Mouse (Mus musculus) bone marrow, adult 2 months (tissue): ENCODE results near the gene Catsperg2. TPM values are rescaled to one million over a fixed set of nuclear protein-coding genes. Genes with fewer than 3 reads are reported as not detected.
"Not testable (repeated sequence)": the region's sequence is repeated elsewhere in the genome, so short reads cannot be mapped to it uniquely, and the experiment has no call there.

ENCODE experiments used
- H3K27ac ChIP-seq: fragments of 200-500 bp; 2 replicates; pipeline ENCODE4 v1.5.1; 2012; ENCODE audit warnings: low read depth, mild to moderate bottlenecking, control low read depth, inconsistent platforms, low read length; ENCODE audit not compliant: control insufficient read depth, poor library complexity, insufficient read depth
- H3K4me1 ChIP-seq: fragments of 200-500 bp; 2 replicates; pipeline ENCODE4 v1.6.1; 2011; ENCODE audit warnings: low read length; ENCODE audit not compliant: control insufficient read depth, insufficient read depth
- H3K4me3 ChIP-seq: fragments of 200-500 bp; replicated peaks from 2 replicates; pipeline ENCODE3; 2011; ENCODE audit warnings: mild to moderate bottlenecking, low read depth, low read length, control low read depth; ENCODE audit not compliant: control insufficient read depth
- CTCF ChIP-seq: fragments of 200-500 bp; IDR thresholded peaks from 2 replicates; pipeline ENCODE4 v1.5.1; 2011; ENCODE audit warnings: low read length, control low read depth; ENCODE audit not compliant: control insufficient read depth, insufficient read depth
- POLR2A ChIP-seq: fragments of 200-500 bp; IDR thresholded peaks from 2 replicates; pipeline ENCODE4 v1.6.1; 2011; ENCODE audit warnings: low read depth, mild to moderate bottlenecking, control low read depth, low read length, borderline replicate concordance; ENCODE audit not compliant: control insufficient read depth
- WGBS: fragments of 180-500 bp; shearing (Covaris S2); methylation state at CpG from one replicate; pipeline ENCODE4 v1.1.7; 2018; 5-methylcytosine and 5-hydroxymethylcytosine counted together
- polyA plus RNA-seq: library from polyadenylated mRNA; stranded (reverse); fragments of >200 nt; gene quantifications from 2 replicates; pipeline ENCODE4 v1.2.4, GENCODE M21; 2011; ENCODE audit warnings: low replicate concordance; ENCODE audit not compliant: missing spikeins, insufficient read depth, insufficient read length

Gene Catsperg2
- polyA plus RNA-seq, 1 experiment, result not detected

DNA sequence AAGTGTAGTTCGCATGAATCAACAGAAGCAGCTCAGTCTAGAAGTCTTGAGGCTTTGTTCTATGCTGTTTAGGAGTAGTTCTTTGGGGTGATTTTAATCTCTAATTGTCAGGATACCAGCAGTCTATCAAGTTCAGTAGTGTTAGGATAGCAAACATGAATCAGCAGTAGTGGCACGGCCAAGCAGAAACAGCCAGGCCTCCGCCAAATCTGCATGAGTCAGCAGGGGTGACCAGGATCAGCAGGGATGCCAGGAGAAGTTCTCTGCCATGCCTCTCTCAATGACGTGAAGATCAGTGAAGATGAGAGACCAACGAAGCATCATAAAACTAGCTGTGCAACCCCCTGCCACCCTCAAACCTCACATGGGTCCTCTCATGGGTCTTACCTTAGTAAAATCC lies 33.6 kb upstream of the Catsperg2 start:
- Histone ChIP-seq H3K4me3 (no peak overlapping the region), H3K27ac (no peak overlapping the region), H3K4me1 (no peaks in the 10 kb centered on the region)
- 84% methylated on average over 5 of the region's 5 CpGs for WGBS
- no peak for TF ChIP-seq POLR2A
- no peak for TF ChIP-seq CTCF

DNA sequence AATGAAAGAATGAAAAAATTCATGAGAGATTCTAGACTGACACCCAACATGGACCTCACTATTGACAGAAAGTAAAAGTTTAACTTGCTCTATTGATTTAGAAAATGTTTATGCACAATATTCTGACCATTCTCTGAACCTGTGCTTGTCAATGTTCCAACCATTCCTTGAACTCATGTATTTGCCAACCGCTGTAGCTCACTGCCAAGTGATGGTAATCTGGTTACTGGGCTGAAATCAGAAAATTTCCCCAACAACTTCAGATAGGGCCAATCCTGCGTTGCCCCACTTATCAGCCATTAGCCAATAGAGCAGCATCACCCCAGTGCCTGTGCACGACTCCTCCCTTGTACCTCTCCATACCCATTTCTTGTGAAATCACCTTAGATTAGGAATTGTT lies 15.4 kb upstream of the Catsperg2 start:
- WGBS, result 74% methylated on average over 3 of the region's 3 CpGs
- no peak for TF ChIP-seq CTCF
- no peak for TF ChIP-seq POLR2A
- Histone ChIP-seq H3K27ac (no peak overlapping the region), H3K4me3 (no peak overlapping the region), H3K4me1 (no peaks in the 10 kb centered on the region)

DNA sequence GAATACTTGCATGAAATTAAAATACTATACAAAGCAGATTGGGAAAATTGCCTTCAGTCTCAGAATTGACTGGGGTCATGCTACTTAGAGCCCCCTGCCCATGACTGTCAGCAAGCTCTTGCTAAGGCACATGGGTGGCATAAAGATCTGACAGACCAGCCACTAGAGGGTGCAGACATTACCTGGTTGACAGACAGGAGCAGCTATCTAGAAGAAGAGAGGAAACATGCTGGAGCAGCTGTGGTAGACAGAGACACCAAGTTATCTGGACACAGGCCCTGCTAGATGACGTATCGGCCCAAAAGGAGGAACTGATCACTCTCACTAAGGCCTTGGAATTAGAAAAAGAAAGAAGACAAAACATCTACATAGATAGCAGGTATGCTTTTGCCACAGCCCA lies 1.2 kb upstream of the Catsperg2 start:
- H3K4me1 ChIP-seq, result no peaks in the 10 kb centered on the region
- no peak overlapping the region for H3K4me3 ChIP-seq
- 76% methylated on average over 2 of the region's 2 CpGs for WGBS
- TF ChIP-seq CTCF, result no peak
- TF ChIP-seq POLR2A, result no peak
- no peak overlapping the region for H3K27ac ChIP-seq

GRCm38 (mm10) chr7:29725461-29726142 lies 1.2 kb downstream of the Catsperg2 start:
- 36% methylated on average over 17 of the region's 17 CpGs for WGBS
- H3K4me3 ChIP-seq, H3K27ac ChIP-seq, H3K4me1 ChIP-seq: not testable (repeated sequence)

- WGBS, result 88% methylated on average over 2 of the region's 2 CpGs
- not testable (repeated sequence) for H3K4me1 ChIP-seq, H3K4me3 ChIP-seq, H3K27ac ChIP-seq
Measured at GRCm38 (mm10) chr7:29708891-29709290, 17.9 kb downstream of the Catsperg2 start.

DNA sequence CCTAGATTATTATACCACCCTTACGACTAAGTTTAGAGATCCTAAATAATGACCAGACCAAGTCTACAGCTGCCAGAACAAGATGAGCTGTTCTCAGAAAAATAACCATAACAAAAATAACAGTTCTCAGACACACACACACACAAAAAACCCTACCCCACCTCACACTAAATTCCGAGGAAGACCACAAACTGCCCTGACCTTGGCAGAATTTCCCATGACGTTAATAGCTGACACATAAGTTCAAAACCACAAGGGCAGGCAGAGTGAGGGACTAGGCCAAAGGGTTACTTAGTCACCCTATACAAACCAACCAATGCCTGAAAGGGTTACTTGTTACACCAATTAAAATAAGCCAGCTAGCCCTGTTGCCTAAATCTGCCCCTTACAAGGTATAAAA lies 31.6 kb downstream of the Catsperg2 start:
- not testable (repeated sequence) for H3K27ac ChIP-seq, H3K4me1 ChIP-seq, H3K4me3 ChIP-seq
- 70% methylated on average over 3 of the region's 3 CpGs for WGBS

DNA sequence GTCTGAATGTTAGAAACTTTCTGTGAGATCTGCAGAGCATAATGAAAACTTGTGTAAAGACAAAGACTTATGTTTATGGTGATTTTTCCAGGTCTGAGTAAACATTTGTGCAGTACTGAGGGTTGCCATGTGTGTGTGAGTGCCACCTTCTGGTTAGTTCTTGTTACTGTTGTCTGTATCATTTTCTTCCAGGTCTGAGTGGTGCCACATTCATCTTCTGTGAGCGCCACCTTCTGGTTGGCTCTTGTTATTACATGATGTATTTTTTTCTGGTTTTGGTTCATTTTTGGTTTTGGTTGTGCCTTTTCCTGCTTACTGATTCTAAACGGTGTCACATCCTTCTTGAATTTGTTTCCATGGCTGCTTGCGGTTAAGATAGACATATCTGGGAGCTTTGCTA lies 45.0 kb downstream of the Catsperg2 start:
- H3K27ac ChIP-seq, result no peak overlapping the region
- H3K4me3 ChIP-seq, result no peak overlapping the region
- 73% methylated on average over 3 of the region's 3 CpGs for WGBS
- no peaks in the 10 kb centered on the region for H3K4me1 ChIP-seq
- no peak for TF ChIP-seq CTCF
- TF ChIP-seq POLR2A, result no peak

Other genes with a start within 250 kb of the Catsperg2 start
- gene Sipa1l3, start 208.4 kb downstream of the Catsperg2 start, polyA plus RNA-seq, result 11.9 and 16.8 TPM in 2 replicates
- 2.0 and 3.3 TPM in 2 replicates for gene Zfp84, start 41.5 kb upstream of the Catsperg2 start, polyA plus RNA-seq
- 0.57 TPM in 2 replicates for gene Zfp30, start 57.0 kb upstream of the Catsperg2 start, polyA plus RNA-seq
- gene Zfp790, start 89.1 kb upstream of the Catsperg2 start, polyA plus RNA-seq, result 2.1 and 3.8 TPM in 2 replicates
- 0.34 and 6.7 TPM in 2 replicates for gene Zfp940, start 126.6 kb upstream of the Catsperg2 start, polyA plus RNA-seq
- gene Zfp420, start 132.9 kb upstream of the Catsperg2 start, polyA plus RNA-seq, result 0.79 and 5.3 TPM in 2 replicates
- 0.97 and 3.4 TPM in 2 replicates for gene Zfp27, start 179.5 kb upstream of the Catsperg2 start, polyA plus RNA-seq
- gene Zfp383, start 181.2 kb upstream of the Catsperg2 start, polyA plus RNA-seq, result 1.6 and 3.9 TPM in 2 replicates
- 1.2 and 3.2 TPM in 2 replicates for gene Zfp74, start 227.1 kb upstream of the Catsperg2 start, polyA plus RNA-seq